Mouse (Mus musculus): Measurements from ENCODE around the gene Ube2d3.

GRCm38 (mm10) chr3:135458981-135459380 is 21.0 kb downstream of the Ube2d3 start:
- no peak for TF ChIP-seq CTCF (IDR thresholded peaks at IDR 0.05; ENCODE audit: borderline replicate concordance, insufficient read depth, low read length)
- no peak for TF ChIP-seq POLR2A (IDR thresholded peaks at IDR 0.05; ENCODE audit: low read depth, low read length)
